Mouse (Mus musculus): ENCODE data around the gene Hoxa2.

DNA sequence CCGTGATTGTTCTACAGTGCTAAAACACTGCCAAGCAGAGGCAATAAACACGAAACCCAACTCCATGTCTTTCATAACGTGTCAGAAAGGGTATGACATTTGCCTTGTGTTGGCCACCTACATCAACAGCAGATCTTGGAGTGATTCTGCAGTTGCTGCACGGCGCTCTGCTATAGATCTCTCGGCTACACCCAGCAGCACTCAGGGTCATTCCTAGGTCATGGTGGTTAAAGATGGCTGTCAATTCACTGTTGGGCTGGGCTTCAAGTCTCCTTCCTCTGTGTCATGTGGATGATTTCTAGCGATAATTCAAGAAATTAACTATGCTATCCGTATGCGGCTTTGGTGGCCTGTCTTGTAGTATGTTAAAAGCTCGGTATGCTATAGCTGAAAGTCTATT lies 26.1 kb downstream of the Hoxa2 start:
- TF ChIP-seq POLR2A (IDR thresholded peaks at IDR 0.05; ENCODE audit: control insufficient read depth, extremely low read depth, insufficient read depth, low read length, poor library complexity) (no peak), CTCF (IDR thresholded peaks at IDR 0.05; ENCODE audit: borderline replicate concordance, control insufficient read depth, extremely low read depth, insufficient read depth, low read length, poor library complexity) (no peak)
